In the genomic region with DNA sequence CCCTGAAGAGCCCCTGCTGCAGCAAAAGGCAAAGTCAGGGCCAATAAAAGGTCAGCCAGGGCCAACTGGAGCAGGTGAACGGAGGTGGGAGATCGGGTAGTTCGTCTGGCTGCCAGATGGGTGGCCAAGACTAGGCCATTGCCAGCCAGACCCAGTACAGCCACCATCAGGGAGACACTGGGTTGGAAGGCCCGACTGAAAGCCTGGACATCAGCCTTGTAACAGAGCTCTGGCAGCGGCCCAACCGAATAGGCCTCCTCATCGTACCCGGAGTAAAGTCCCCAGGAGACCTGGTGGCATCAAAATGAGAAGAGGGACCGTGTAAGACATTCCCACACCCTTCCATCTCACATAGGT, we compare ENCODE assay signal across 8 mouse cellular contexts. TPM values are rescaled to one million over a fixed set of nuclear protein-coding genes. Genes with fewer than 3 reads are reported as not detected.
DNase-seq lines count a peak whose midpoint lies in the region; ATAC-seq and TF ChIP-seq lines count a peak whose summit lies in the region.

No protein-coding gene starts in this region.

- WGBS in forebrain, embryonic 11.5 days, result 33% methylated on average over 9 of the region's 9 CpGs
- 25% methylated on average over 9 of the region's 9 CpGs for WGBS in limb, embryonic 14.5 days

- H3K9me3 ChIP-seq in forebrain, embryonic 11.5 days (ENCODE audit: control insufficient read depth, low read length), result no peaks in the 10 kb centered on the region
- no peaks in the 10 kb centered on the region for H3K9me3 ChIP-seq in limb, embryonic 14.5 days (ENCODE audit: control insufficient read depth, low read length)

- no peak for TF ChIP-seq POLR2A in limb, embryonic 14.5 days (IDR thresholded peaks at IDR 0.05; ENCODE audit: borderline replicate concordance, extremely low read depth, insufficient read depth, insufficient read length)

- no peak for ATAC-seq in forebrain, embryonic 11.5 days (replicated peaks; ENCODE audit: low FRiP score)
- ATAC-seq in limb, embryonic 14.5 days (ENCODE audit: low FRiP score, low read depth), result no peak

- H3K27ac ChIP-seq in forebrain, embryonic 11.5 days (ENCODE audit: low read depth, low read length), result no peak overlapping the region
- no peak overlapping the region for H3K27ac ChIP-seq in limb, embryonic 14.5 days (replicated peaks; ENCODE audit: low read depth, low read length)

- no peaks in the 10 kb centered on the region for H3K36me3 ChIP-seq in forebrain, embryonic 11.5 days (ENCODE audit: control insufficient read depth, insufficient read depth, low read length)
- no peaks in the 10 kb centered on the region for H3K36me3 ChIP-seq in limb, embryonic 14.5 days (ENCODE audit: control insufficient read depth, insufficient read depth, low read length)

- H3K9ac ChIP-seq in forebrain, embryonic 11.5 days (ENCODE audit: low read length), result peak overlapping the region; percentile 49; the same call in 1 of the 2 replicates
- H3K9ac ChIP-seq in limb, embryonic 14.5 days (ENCODE audit: low read depth, low read length, severe bottlenecking), result peak overlapping the region; percentile 41; the same call in 1 of the 2 replicates

- peaks cover 68% of the 10 kb centered on the region for H3K27me3 ChIP-seq in forebrain, embryonic 11.5 days (ENCODE audit: control insufficient read depth, insufficient read depth, low read length)
- peaks cover 56% of the 10 kb centered on the region for H3K27me3 ChIP-seq in limb, embryonic 14.5 days (ENCODE audit: control insufficient read depth, insufficient read depth, low read length)

- DNase-seq in gastrocnemius, postnatal 10 days, result peak; percentile 51
- no peak for DNase-seq in gastrocnemius, postnatal 4 days (ENCODE audit: low spot score in 2 of 2)
- DNase-seq in A20 (ENCODE audit: low read depth, low spot score), result peak; percentile 65
- no peak for DNase-seq in forebrain, embryonic 11.5 days (ENCODE audit: low spot score)
- no peak for DNase-seq in limb, embryonic 14.5 days (ENCODE audit: low spot score)
- no peak for DNase-seq in retina, postnatal 1 day
- no peak for DNase-seq in frontal cortex, postnatal 36 days (ENCODE audit: low spot score in 2 of 2)
- DNase-seq in urinary bladder, postnatal 4 days (ENCODE audit: low spot score in 2 of 2), result no peak

- H3K4me3 ChIP-seq in forebrain, embryonic 11.5 days (ENCODE audit: low read depth, low read length), result peak overlapping the region; percentile 23
- peak overlapping the region; percentile 35 for H3K4me3 ChIP-seq in limb, embryonic 14.5 days (replicated peaks; ENCODE audit: low read length)

- H3K4me1 ChIP-seq in forebrain, embryonic 11.5 days (replicated peaks; ENCODE audit: control insufficient read depth, insufficient read depth, low read length), result peaks cover 32% of the 10 kb centered on the region
- peaks cover 33% of the 10 kb centered on the region for H3K4me1 ChIP-seq in limb, embryonic 14.5 days (ENCODE audit: control insufficient read depth, insufficient read depth, low read length)

- H3K4me2 ChIP-seq in forebrain, embryonic 11.5 days (ENCODE audit: low read depth, low read length, severe bottlenecking), result peak overlapping the region; percentile 64
- peak overlapping the region; percentile 80 for H3K4me2 ChIP-seq in limb, embryonic 14.5 days (replicated peaks; ENCODE audit: low read depth, low read length, severe bottlenecking)

RNA-seq across cellular contexts. Expression of gene Ccr10, which starts 0.9 kb away (rescaled TPM):
- not detected for total RNA-seq in gastrocnemius, postnatal 10 days (2021)
- total RNA-seq in gastrocnemius, postnatal 4 days (2021), result under 1 TPM; 0.36 to 0.37 TPM
- 0.17 TPM in 1 of 2 replicates, not detected in the other for polyA plus RNA-seq in forebrain, embryonic 11.5 days (2014; fragmentation: Nextera tagmentation; extraction: Ambion mirVana)
- polyA plus RNA-seq in limb, embryonic 14.5 days (2012; rRNA removed), result 0.09 and 0.17 TPM in 2 replicates
- polyA plus RNA-seq in limb, embryonic 14.5 days (2014; fragmentation: Nextera tagmentation; extraction: Ambion mirVana), result 0.11 and 0.41 TPM in 2 replicates

RNA-seq across cellular contexts. Expression of gene Plekhh3, which starts 3.2 kb away (rescaled TPM):
- 10 to 100 TPM; 33.2 to 36.7 TPM for total RNA-seq in gastrocnemius, postnatal 10 days (2021)
- 10 to 100 TPM; 39.5 to 41.4 TPM for total RNA-seq in gastrocnemius, postnatal 4 days (2021)
- polyA plus RNA-seq in forebrain, embryonic 11.5 days (2014; fragmentation: Nextera tagmentation; extraction: Ambion mirVana), result 7.9 and 9.1 TPM in 2 replicates
- 17.4 and 20.6 TPM in 2 replicates for polyA plus RNA-seq in limb, embryonic 14.5 days (2012; rRNA removed)
- polyA plus RNA-seq in limb, embryonic 14.5 days (2014; fragmentation: Nextera tagmentation; extraction: Ambion mirVana), result 19.6 and 20.5 TPM in 2 replicates

RNA-seq across cellular contexts. Expression of gene Cntnap1, which starts 4.0 kb away (rescaled TPM):
- 1 to 10 TPM; 4.2 to 4.3 TPM for total RNA-seq in gastrocnemius, postnatal 10 days (2021)
- 1 to 10 TPM; 3.2 to 4.1 TPM for total RNA-seq in gastrocnemius, postnatal 4 days (2021)
- polyA plus RNA-seq in forebrain, embryonic 11.5 days (2014; fragmentation: Nextera tagmentation; extraction: Ambion mirVana), result 0.35 and 0.55 TPM in 2 replicates
- polyA plus RNA-seq in limb, embryonic 14.5 days (2012; rRNA removed), result 1.5 and 2.1 TPM in 2 replicates
- polyA plus RNA-seq in limb, embryonic 14.5 days (2014; fragmentation: Nextera tagmentation; extraction: Ambion mirVana), result 0.56 and 0.64 TPM in 2 replicates

RNA-seq across cellular contexts. Expression of gene Tubg2, which starts 18.7 kb away (rescaled TPM):
- total RNA-seq in gastrocnemius, postnatal 10 days (2021), result 1 to 10 TPM; 5.5 to 6.3 TPM
- 1 to 10 TPM; 6.8 TPM for total RNA-seq in gastrocnemius, postnatal 4 days (2021)
- 3.9 and 4.5 TPM in 2 replicates for polyA plus RNA-seq in forebrain, embryonic 11.5 days (2014; fragmentation: Nextera tagmentation; extraction: Ambion mirVana)
- polyA plus RNA-seq in limb, embryonic 14.5 days (2012; rRNA removed), result 6.2 and 7.3 TPM in 2 replicates
- 7.1 and 8.0 TPM in 2 replicates for polyA plus RNA-seq in limb, embryonic 14.5 days (2014; fragmentation: Nextera tagmentation; extraction: Ambion mirVana)

RNA-seq across cellular contexts. Expression of gene Ezh1, which starts 51.9 kb away (rescaled TPM):
- total RNA-seq in gastrocnemius, postnatal 10 days (2021), result 10 to 100 TPM; 17.2 to 17.7 TPM
- 10 to 100 TPM; 19.3 to 24.6 TPM for total RNA-seq in gastrocnemius, postnatal 4 days (2021)
- 10.5 and 12.8 TPM in 2 replicates for polyA plus RNA-seq in forebrain, embryonic 11.5 days (2014; fragmentation: Nextera tagmentation; extraction: Ambion mirVana)
- 28.3 and 28.4 TPM in 2 replicates for polyA plus RNA-seq in limb, embryonic 14.5 days (2012; rRNA removed)
- 14.4 and 17.0 TPM in 2 replicates for polyA plus RNA-seq in limb, embryonic 14.5 days (2014; fragmentation: Nextera tagmentation; extraction: Ambion mirVana)

Comparison
In these comparisons a context has a peak if more than half of its experiments do, and no peak if none do; other contexts are left out.
1. DNase-seq: peak in gastrocnemius, postnatal 10 days (single experiment) and A20 (single experiment); none in gastrocnemius, postnatal 4 days (0 of 2), forebrain, embryonic 11.5 days (single experiment), limb, embryonic 14.5 days (single experiment), retina, postnatal 1 day (single experiment), frontal cortex, postnatal 36 days (0 of 2) and urinary bladder, postnatal 4 days (0 of 2).